Mouse (Mus musculus) liver, embryonic 14.5 days (tissue): ENCODE results near the gene Stk11ip.
A peak's percentile ranks its signal among the peaks of the same experiment; 100 is the strongest.

Experiments used
- CTCF ChIP-seq: IDR thresholded peaks from 2 replicates; pipeline ENCODE4 v1.5.1; 2016; ENCODE audit warnings: antibody characterized with exemption, low read depth, control low read depth
- EP300 ChIP-seq: IDR thresholded peaks from 2 replicates; pipeline ENCODE4 v1.6.1; 2016; ENCODE audit warnings: antibody characterized with exemption, low read depth

- no peak for TF ChIP-seq EP300
- TF ChIP-seq CTCF: peak; percentile 48; the same call in 1 of the 2 replicates
Measured at GRCm38 (mm10) chr1:75499441-75499840, 21.9 kb upstream of the Stk11ip start.
